Mouse (Mus musculus) fibroblast of lung, adult 2 months (primary cell): ENCODE results near the gene Fcrl1.

Source experiments
- DNase-seq: peaks from one replicate; pipeline ENCODE4 v3.0.0-alpha.2; 2011; ENCODE audit warnings: low read depth

Gene Fcrl1

DNA sequence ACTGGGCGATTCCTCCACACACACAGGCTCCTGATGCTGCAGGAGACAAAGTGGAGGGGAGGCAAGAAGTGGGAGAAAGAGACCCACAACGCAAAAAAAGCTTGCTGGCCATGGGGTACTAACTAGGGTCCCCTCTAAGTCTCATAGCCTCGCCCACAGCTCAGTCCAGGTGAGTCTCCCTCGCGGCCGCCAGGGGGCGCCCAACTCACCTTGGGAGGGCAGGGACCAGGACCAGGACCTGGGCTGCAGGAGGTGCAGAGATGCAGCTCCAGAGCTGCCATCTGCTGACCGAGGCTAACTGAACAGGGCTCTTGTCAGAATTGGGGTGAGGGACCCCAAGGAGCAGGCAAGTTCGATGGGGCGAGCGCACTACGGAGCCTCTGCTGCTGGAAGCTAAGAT lies 35.0 kb downstream of the Fcrl1 start:
- no peak for DNase-seq

DNA sequence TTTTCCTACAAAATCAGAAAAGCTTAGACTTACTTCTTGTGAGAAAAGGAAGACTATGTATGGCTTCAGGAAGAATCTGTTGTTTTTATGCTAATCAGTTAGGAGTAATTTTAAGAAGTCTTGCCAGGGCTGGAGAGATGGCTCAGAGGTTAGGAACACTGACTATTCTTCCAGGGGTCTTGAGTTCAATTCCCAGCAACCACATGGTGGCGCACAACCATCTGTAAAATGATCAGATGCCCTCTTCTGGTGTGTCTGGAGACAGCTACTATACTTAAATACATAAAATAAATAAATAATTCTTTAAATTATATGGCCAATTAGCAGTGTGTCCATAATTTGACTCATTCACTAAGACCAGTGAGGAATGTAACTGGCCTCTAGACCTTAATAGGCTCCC lies 44.5 kb downstream of the Fcrl1 start:
- DNase-seq = no peak

DNA sequence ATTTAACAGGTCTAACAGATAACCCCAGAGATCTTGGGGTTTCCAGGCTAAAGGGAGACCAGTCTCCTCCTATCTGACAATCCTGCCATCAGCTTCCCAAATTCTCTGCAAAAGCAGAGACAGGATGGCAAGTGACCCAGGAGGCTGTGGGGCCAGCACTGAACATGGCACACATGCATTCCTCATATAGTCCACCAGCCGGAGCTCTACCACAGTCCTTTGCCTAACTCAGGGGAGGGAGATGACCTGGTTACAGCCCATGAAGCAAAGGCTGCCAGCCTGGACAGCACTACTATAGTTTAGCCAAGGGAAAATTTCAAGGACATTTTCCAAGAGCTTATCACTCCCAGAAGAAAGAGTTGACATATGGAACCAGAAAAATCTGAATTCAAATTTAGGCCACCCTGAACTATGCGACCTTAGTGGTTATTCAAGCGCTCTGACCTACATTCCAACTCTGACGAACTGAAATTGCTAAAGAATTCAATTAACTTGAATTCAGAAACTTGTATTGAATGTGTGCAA lies 46.3 kb downstream of the Fcrl1 start:
- no peak for DNase-seq

DNA sequence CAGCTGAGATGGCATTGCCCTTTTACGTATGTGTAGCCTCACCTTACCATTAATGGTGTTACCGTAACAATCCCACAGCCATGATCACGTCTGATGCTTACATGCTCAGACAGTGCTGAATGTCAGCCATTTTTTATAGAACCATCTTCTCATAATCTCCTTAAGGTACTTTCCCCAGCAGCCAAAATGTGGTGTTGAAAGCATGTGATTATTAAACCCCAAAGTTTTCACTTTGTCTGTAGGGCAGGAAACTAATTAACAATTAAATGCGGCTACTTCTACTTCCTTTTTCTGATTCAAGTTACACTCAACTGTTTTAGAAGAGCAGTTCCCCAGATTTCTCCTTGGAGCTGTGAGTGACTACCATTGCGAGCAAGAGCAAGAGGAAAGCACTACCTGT lies 59.3 kb downstream of the Fcrl1 start, which contains the start of gene Fcrl5:
Gene Fcrl5, plus strand, starts transcription at position 295 of the 400 bp plus-strand sequence.
- DNase-seq = no peak

DNA sequence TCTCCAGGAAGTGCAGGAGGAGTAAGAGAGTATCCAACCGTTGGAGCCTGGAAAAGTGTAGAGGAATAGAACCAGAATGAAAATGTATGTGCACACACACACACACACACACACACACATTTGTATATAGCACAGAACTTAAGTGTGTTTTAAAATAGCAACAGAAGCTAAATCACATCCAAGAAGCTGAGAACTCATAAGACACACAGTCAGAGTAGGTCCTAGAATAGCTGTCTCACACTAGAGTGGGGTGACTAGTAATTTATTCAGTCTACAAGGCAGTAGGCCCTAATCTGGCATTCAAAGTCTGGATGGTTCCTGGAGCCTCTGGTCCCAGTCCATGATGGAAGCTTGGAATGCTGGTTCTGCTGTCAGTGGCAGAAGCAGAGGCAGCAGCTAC lies 64.4 kb downstream of the Fcrl1 start:
- no peak for DNase-seq

DNA sequence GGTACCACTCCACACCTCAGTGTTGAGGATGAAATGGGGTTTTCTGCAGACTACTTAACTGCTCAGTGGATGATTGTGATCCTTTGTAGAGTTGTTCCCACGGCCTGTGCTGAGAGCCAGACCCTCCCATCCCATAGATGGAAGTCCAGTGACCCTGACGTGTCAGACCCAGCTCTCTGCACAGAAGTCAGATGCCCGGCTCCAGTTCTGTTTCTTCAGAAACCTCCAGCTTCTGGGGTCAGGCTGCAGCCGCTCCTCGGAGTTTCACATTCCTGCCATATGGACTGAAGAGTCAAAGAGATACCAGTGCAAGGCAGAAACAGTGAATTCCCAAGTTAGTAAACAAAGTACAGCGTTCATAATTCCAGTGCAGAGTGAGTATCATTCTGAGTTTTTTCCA lies 67.8 kb downstream of the Fcrl1 start:
- no peak for DNase-seq
